Mouse (Mus musculus): ENCODE results near the gene Bin2.

The Bin2 gene

DNA sequence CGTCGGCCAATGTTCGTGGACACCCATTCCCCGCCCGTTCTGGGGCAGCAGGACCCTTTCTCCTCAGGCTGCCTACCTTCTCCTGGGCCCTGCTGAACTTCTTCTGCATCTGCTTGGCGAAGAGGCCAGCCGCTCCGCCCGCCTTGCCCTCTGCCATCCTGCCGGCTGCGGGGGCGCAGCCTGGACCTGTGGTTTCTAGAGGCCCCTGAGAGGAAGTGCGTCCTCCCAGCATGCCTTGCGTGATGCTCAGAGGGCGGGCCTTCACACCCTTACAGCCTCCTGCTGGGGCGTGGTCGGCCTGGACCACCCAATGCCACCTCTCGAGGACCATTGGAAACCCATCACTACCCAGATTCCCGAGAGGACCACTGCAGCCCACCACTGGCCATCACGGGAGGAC lies at the start of gene Bin2:
Gene Bin2 (minus strand): TSS at position 217 of the 400 bp plus-strand sequence.
- DNase-seq: no peak

DNA sequence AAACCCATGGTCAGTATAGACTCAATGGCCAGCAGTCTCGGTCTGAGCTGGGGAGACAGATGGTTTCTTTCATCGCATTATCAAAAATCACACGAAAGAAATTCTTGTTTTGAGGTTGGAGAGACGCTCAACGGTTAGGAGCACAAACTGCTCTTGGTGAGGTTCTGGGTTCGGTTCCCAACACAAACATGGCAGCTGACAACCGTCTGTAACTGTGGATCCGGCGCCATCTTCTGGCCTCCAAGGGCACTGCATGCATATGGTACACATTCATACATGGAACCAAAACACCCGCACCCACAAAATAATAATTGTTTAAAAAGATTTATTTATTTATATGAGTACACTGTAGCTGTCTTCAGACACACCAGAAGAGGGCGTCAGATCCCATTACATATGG lies 49.2 kb upstream of the Bin2 start:
- DNase-seq: peak in 1 of 2 experiments; percentile 26

DNA sequence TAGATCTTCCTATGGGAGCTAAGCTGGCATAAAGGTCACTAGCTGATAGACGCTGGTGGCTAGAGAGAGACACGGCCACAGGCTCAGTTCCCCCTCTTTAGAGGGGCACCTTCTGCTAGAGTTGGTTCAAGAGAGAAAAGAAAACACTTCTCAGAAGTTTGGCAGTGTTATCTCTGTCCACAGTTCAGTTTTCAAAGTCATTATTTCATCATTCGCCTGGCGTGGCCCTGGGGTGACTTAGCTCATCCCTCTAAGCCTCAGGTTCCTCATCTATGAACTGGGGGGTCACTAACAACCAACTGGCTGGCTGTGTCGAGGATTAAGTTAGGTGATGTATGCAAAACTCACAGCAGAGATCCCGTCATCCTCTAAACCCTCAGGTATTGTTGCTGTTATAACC lies 48.6 kb upstream of the Bin2 start:
- DNase-seq: no peak

DNA sequence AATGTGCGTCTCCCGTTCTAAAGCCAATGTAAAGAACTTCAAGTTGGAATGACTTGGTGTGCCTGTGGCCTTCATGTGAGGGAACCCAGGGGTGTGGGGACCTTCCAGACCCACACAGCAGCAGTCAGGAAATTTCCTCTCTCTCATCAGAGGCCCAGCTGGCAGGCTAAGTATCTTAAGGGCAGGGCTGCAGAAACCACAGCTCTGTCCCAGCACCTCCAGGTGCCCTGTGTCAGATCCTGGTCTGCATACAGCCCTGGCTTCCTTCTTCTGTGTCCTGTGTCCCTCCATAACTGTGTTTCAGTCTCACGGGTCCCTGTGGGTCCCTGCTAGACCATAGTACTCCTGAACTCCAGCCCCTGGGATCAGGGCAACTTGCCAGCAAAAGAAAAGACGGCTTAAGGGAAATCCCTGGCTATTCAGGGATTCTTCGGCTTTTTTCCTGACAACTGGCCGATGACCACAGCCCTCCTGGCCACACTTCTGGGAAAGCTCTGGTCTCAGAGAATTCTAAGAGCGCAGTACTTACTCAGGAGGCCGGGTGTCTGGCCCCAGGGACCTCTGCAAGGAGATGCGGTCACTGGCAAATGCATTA lies 46.1 kb upstream of the Bin2 start:
- peak in 1 of 2 experiments; percentile 22 for DNase-seq

DNA sequence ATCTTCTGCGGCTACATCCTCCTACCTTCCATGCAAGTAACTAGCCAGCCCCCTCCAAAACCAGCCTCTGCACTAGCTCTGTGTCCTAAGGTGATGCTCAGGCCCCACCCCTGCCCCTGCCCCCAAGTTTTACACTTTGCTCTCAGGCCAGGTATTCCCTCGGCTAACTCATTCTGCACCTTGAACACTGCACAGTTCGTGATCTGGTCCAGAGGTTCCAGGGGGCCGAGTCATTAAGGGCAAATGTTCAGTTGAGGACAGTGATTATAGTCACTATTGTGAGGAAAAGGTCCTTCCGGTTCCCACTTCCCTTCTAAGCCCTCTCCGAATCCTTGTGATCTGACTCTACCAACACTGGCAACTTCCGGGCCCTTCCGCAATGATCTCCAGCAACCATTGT lies 45.1 kb upstream of the Bin2 start:
- DNase-seq: peak in 1 of 2 experiments; percentile 35

DNA sequence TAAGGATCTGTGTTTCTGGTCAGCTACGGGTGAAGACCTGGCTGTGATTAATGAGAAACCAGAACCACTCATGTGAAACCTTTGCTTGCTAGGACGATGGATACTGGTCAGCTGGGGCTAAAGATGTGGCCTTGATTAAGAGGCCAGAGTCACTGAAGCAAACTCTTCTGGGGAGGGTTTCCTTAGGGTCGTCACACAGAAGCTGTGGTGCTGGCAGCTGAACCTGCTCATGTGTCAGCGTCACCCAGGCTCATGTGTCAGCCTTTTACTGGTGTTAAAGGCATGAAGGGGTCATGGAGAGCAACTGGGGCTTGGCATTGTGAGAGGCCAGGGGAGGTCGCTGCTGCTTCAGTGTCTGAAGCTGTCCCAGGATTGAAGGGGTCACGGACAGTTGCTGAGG lies 41.5 kb upstream of the Bin2 start:
- peak; percentile 59 to 78 for DNase-seq

DNA sequence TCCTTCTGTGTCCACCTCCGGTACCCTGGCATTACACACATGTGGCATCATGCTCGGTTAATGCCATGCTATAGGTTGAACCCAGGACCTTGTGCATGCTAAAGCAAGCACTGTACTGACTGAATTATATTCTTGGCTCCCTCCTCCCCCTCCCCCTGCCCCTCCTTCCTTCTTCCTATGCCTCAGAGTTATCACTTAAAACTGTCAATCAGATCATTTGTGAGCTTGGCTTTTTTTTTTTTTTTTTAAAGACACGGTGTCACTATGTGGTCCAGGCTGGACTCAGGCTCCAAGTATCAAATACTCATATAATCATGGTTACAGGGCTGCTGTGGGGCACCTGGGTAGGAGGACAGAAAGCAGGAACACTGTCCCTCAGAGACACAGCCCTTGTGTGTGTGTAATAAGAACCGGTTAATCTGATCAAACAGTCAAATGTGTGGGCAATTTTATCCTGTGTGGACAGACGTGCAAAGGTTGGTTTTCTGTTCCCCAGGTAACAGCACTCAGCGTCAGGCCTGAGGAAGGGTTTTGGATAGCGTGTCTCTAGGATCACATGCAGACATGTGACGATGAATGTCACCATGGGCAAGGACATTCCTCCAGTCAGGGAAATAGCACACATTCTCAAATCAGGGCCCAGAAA lies 39.2 kb upstream of the Bin2 start:
- DNase-seq: no peak

DNA sequence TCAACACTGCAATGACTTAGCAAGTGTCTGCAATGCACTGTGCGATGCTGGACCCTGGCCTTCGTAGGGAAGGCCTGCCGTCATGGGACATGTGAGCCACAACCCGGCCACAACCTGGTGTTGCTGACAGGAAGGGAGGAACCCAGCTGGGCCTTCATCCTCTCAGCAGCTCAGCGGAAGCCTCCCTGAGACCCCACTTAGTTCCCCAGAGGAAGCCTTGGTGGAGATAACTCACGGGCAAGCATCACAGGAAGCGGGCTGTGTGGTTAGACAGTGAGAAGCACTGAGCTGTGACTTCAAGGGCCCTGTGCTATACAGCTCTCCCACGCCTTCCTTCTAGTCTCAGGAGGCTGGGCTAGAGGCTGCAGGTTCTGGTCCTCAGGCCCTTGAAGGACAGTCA lies 36.9 kb upstream of the Bin2 start:
- no peak for DNase-seq

DNA sequence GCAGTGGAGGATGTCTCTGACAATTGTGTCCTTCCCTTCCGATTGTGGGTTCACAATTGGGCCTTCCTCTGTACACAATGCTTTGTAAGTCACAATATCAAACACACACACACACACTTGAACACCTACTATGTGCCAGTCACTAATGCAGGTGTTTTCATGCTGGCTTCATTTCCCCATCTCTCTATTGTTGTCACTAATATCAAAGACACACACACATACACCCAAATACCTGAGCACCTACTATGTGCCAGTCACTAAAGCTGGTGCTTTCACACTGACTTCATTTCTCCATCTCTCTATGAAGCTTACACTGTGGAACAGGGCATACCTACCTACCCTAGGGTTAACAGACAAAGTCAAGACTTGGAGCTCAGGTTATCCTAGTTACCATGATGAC lies 36.0 kb upstream of the Bin2 start:
- no peak for DNase-seq

DNA sequence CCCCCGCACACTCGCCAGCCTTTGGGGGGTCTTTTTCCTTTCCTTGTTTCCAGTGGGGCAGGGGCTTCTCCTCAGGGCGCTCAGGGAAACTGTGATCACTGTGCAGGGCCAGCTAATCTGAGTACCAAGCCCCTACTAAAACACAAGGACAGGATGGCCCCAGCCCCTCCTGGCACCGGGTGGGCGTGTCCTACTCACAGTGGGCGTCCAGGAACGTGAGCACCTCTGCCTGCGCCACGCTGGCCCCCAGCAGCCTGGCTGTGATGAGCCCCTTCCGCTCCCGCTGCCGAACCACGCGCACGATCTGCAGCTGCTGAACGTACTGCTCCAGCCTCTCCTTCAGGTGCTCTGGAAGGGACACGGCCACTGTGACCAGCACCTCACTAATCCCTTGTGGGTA lies 34.6 kb upstream of the Bin2 start:
- no peak for DNase-seq

DNA sequence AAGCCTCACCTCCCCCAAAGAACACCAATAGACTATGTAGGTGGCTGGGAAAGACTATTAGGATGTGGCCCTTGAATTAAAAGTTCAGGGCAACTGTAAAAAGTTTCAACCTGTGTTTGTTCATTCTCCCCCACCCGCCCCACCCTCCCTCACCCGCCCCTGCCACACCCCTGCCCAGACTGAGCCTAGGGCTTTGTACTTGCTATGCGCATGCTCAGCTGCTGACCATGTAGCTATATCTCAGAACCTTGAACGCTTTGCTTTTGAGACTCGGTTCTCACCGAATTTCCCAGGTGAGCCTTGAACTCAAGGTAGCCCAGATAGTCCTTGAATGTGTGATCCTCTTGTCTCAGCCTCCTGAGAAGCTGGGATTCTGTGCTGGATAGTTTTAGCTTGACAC lies 32.5 kb upstream of the Bin2 start:
- DNase-seq: no peak

DNA sequence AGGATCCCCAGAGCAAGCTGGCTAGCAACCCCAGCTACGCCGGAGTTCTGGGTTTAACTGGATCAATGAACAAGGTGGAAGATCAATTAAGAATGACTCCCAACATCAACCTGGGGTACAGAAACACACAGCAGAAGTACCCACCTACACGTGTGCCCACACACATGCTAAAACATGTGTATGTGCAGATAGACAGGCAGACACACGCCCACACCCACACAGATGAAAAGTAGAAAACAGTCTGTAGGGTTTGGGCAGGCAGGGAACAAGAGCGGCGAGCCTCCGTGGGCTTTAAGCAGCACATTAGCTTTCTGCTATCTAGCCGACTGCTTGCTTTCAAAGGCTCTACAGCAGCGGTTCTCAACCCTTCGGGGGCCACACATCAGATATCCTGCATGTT lies 31.8 kb upstream of the Bin2 start:
- DNase-seq: no peak

DNA sequence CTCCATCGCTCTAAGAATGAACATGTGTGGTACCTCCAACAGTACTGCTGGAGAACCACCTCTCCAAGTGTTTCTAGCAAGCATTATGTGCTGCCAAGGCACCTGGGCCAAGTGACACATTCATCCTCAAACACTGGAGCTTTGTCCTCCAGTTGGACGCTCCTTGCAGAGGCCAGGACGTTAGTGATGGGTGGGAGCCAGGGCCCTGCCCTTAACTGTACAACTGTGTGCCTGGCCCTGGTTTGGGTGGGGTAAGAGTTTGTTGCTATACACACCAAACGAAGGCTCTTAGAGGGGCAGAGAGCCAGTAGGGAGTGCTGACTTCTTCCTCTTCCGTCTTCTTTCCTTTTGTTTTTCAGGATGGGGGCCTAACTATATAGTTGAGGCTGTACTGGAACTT lies 31.1 kb upstream of the Bin2 start:
- DNase-seq: no peak

DNA sequence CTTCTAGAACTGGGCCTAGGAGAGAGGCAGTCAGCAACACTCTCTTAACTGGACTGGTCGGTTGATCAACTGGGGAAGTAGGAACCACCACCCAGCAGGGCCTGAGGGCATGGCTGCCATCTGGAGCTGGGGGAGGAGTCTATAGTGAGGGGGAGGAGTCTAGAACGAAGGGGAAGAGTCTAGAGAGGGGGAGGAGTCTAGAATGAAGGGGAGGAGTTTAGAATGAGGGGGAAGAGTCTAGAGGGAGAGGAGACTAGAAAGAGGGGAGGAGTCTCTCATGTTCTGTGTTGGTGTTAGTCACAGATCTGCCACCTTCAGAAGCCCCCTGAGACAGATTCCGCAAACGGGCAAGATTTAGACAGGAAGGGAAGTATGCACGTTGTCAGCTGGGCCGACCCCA lies 30.0 kb upstream of the Bin2 start:
- DNase-seq: no peak

DNA sequence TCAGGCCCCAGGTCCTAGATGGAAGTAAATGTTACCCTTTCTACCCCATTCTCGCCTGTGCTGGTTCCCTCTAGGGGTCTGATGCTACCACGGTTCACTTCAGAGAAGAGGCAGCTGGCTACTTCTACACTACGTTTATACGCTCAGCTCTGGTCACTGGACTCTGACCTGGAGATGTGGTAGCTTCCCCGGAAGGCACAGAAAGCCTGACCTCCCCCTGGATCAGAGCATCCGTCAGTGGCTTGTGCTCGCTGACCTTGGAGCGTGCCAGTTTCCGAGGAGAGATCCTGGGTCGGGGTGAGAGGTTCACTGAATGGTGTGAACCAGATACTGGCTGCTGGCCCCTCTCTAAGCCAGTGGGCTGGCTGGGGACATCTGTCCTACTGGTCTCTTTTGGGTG lies 28.7 kb upstream of the Bin2 start:
- DNase-seq: peak in 1 of 2 experiments; percentile 43

DNA sequence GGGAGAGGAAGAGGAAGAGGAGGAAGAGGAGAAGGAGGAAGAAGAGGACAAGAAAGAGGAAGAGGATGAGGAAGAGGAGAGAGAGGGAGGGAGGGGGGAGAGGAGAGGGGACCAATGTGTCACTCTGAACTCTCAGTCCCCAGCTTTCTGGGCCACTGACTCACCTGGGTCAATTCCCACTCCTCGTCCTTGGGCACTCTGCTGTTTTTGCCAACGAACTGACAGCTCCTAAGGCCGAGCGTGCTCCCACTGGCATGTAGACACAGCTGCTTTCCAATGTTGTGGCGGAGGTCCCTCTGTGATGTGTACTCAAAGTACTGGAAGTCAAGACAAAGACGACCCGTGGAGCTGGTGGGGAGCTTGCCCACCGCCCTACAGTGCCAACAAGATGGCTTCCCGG lies 25.1 kb upstream of the Bin2 start:
- no peak for DNase-seq

DNA sequence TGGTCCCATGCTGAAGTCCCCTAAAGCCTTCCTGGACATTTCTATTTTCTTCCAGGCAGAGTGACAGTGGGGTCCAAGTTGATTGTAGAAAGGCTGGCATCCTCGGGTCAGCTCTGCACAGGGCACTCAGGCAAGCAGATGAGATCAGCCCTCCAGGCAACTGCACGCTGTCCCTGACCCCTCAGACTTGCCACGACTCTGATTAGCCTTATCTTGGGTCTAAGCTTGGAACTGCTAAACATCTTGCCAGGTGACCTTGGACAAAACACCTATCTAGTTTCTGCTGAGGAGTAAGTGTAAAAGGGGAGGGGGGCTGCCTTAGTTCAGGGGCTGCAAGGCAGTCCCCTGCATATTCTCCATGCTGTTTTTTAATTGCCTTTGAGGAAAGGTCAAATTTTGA lies 22.6 kb upstream of the Bin2 start:
- DNase-seq: no peak

DNA sequence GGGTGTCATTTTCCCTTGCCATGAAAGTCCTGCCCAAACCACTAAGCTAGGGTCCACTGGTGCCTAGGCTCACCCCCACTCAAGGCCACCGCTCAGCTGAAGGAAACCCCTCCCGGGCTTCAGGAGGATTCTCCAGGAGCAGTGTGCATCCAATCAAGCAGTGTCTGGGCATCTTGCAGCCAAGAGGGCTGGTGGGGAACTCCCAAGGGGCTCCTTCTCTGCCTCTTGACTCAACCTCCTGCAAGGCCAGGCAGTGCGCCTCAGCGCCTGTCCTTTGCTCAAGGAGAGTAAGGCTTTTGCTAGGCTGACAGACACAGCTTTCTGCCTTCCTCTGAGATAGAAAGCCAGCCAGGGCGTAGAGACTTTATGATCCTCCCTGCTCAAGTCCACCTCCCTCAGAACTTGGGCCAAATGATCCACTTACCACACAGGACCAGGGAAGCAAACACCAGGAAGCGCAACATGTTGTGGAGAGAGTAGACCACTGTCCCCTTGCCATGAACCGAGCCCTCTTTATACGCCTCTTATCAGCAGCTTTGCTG lies 18.1 kb upstream of the Bin2 start, which contains the start of gene Cela1:
Gene Cela1 (minus strand): TSS at position 492 of the 542 bp plus-strand sequence.
- DNase-seq: no peak

DNA sequence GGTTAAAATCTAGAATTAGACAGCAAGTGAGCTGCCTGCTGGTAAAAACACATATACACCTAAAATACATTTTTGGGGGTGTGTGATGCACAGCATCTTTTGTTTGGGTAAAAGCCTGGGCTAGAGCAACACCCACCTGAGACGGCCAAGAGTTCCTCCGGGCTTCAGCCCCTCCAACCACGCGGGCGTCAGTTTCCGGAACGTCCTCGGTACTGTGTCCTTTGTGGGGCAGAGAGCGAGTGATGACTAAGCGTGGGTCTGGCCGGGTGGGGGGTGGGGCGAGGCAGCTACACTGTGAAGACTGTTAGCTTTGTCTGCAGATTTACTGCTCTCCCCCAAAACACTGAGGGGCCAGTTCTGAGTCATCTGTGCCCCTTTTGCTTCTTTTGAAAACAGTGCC lies 17.6 kb upstream of the Bin2 start:
- no peak for DNase-seq

DNA sequence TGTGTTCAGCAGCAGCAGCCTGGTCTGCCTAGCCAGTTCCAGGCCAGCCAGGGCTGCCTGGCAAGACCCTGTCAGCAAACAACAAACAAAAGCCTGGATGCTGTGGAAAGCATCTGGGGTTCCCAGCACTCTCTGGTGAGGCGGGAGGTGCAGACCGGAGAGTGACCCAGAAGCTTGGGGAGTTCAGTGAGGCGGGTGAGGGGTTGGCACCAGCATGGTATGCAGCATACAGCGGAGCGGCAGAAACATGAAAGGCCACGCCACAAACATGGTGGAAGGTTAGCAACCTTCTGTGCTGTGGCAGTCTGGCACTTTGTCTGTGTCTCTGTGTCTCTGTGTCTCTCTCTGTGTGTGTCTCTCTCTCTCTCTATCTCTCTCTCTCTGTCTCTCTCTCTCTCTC lies 17.1 kb upstream of the Bin2 start:
- DNase-seq: no peak

DNA sequence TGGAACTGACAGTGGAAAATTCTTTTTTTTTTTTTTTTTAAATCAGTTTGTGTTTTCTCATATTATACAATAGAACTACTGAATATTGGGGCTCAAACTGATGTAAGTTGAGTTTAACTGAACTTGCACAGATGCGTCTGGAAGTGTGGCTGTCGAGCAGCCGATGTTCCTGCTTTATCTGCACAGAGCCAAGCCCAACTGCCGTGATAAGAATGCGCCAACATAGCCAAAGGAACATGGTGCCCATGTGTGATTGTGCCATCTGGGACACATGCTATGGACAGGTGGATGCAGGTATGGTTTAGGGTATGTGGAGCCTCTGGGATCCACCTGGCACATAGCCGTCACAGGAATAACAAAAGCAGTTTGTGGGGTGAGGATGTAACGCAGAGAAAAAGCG lies 16.5 kb upstream of the Bin2 start:
- DNase-seq: no peak

DNA sequence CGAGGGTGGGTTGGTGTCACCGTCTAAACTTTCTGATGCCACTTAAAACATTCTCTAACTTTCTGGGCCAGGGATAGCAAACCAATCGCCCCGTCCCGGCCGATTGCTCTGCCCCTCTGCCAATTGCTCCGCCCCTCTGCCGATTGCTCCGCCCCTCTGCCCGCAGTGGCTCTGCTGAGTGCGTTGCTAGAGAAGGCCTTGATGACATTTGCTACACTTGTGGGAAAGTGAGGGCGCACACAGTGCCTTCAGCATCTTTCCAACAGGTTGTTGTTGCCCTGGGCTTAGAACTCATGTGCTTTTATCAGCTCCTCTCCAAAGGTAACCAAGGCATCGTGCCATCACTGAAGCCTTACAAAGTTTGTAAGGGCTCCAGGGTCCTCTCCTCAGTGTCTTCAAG lies 15.9 kb upstream of the Bin2 start:
- no peak for DNase-seq

DNA sequence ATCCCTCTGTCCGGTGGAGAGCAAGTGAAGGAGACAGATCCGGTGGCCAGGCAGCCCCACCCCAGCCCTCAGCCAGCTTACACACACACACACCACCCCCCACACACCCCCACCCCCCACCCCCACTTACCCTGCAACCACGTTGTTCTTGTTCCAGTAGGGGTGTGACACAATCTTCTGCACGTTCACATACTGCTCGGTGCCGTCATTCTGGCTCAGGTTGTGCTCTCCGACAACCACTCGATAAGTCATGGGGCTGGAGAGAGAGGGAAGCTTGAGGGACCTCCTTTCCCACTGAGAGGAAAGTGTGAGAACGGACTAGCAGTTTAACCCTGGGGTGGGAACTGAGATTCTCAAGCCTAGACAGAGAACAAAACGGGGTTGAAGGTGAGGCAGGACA lies 15.1 kb upstream of the Bin2 start:
- DNase-seq: no peak

DNA sequence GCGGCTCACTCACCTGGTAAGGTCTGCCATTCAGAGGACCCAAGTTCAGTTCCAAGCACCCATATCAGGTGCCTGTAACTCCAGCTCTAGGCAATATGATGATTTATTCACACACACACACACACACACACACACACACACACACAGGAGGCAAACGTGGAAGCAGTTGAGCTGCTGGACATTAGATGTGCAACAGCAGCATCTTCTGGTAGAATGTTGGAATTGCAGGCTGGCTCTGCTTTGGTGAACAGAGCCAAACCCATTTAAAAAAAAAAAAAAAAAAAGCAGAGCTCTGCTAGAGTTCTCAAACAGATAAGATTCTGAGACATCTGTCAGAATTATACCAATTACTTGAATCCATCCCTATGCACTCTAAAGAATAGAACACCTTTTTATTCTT lies 13.7 kb upstream of the Bin2 start:
- DNase-seq: peak; percentile 66 to 91

DNA sequence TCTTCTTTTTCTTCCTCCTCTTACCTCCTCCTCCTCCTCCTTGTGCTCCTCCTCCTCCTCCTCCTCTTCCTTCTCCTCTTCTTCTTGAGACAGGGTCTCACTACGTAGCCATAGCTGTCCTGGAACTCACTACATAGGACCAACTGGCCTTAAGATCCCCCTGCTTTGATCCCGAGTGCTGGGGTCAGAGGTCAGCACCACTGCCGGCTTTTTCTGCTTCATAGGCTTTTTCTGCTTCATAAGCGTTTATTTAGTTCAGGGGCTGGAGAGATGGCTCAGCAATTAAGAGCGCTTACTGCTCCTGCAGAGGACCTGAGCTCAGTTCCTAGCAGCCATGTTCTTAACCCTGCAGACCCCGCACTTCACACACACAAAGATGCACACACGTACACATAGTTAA lies 12.4 kb upstream of the Bin2 start:
- DNase-seq: peak; percentile 64 to 65
